Mouse (Mus musculus): ENCODE measurements at regions not wholly inside any gene's neighbourhood (a gene's known extent, or its start where the extent isn't known, plus 50 kb on each side); places are given as distances from the start of the nearest gene placed in this dataset.

DNA sequence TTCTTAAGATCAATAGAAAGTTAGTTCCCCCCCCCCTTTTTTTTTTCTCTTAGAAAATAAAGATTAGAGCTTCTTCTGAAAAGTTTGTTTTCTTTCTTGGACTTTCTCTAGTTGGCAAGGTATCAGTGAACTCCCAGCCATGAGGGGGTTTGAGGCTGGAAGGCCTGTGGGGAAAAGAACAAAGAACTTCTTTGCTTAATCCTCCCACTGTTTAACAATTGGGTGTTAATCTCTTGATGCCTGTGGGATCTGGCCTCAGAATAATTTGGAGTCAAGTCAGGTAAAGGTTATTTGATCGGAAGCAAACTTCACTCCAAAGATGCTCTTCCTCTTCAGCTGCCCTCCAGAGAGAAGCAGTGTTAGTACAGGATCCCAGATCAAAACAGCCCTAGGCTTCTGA, 84.8 kb downstream of the Alg10b start:
- Histone ChIP-seq H3ac (ENCODE audit: control insufficient read depth, insufficient read length, low read depth) (no peak overlapping the region), H3K79me3 (ENCODE audit: low read depth) (no peaks in the 10 kb centered on the region), H3K36me3 (ENCODE audit: control insufficient read depth, insufficient read depth) (no peaks in the 10 kb centered on the region), H3K27me3 (ENCODE audit: control insufficient read depth, insufficient read depth, insufficient read length) (no peaks in the 10 kb centered on the region), H3K79me2 (ENCODE audit: control insufficient read depth, insufficient read depth) (no peaks in the 10 kb centered on the region), H3K4me3 (ENCODE audit: insufficient read depth, poor library complexity, severe bottlenecking) (no peak overlapping the region)
- TF ChIP-seq MYOD1 (IDR thresholded peaks at IDR 0.05; ENCODE audit: control insufficient read depth, insufficient read length, low read depth) (no peak), USF1 (IDR thresholded peaks at IDR 0.05; ENCODE audit: low read depth) (no peak), MYOG (IDR thresholded peaks at IDR 0.05; ENCODE audit: control insufficient read depth, extremely low read depth, insufficient read length) (no peak), MAX (IDR thresholded peaks at IDR 0.05) (no peak), CTCF (IDR thresholded peaks at IDR 0.05; ENCODE audit: control insufficient read depth, insufficient read depth, insufficient read length) (no peak), FOSL1 (IDR thresholded peaks at IDR 0.05; ENCODE audit: insufficient read depth, low read length, poor library complexity, severe bottlenecking) (no peak), CEBPB (IDR thresholded peaks at IDR 0.05; ENCODE audit: low read depth) (no peak)

DNA sequence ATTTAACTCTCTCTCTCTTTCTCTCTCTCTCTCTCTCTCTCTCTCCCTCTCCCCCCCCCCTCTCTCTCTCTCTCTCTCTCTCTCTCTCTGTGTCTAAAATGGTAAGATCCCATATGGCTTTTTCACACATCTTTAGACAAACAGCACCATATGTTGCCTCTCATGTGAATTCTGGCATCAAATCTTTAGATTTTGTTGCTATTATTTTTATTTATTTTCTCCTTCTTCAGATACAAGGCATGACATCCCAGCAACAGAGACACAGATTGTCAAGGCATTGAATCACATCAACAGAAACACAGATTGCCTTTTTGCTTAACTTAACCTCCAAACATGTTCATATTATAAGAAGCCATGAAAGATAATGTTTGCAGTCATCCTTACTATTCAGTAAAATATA, 85.6 kb downstream of the Alg10b start:
- Histone ChIP-seq H3K4me3 (ENCODE audit: insufficient read depth, poor library complexity, severe bottlenecking) (no peak overlapping the region), H3K27me3 (ENCODE audit: control insufficient read depth, insufficient read depth, insufficient read length) (no peaks in the 10 kb centered on the region), H3K79me2 (ENCODE audit: control insufficient read depth, insufficient read depth) (no peaks in the 10 kb centered on the region), H3ac (ENCODE audit: control insufficient read depth, insufficient read length, low read depth) (no peak overlapping the region), H3K79me3 (ENCODE audit: low read depth) (no peaks in the 10 kb centered on the region), H3K36me3 (ENCODE audit: control insufficient read depth, insufficient read depth) (no peaks in the 10 kb centered on the region)
- TF ChIP-seq FOSL1 (IDR thresholded peaks at IDR 0.05; ENCODE audit: insufficient read depth, low read length, poor library complexity, severe bottlenecking), result no peak
- TF ChIP-seq MYOG (IDR thresholded peaks at IDR 0.05; ENCODE audit: control insufficient read depth, extremely low read depth, insufficient read length), result no peak
- TF ChIP-seq MYOD1 (IDR thresholded peaks at IDR 0.05; ENCODE audit: control insufficient read depth, insufficient read length, low read depth), result no peak
- TF ChIP-seq USF1 (IDR thresholded peaks at IDR 0.05; ENCODE audit: low read depth), result no peak
- no peak for TF ChIP-seq MAX (IDR thresholded peaks at IDR 0.05)

GRCm38 (mm10) chr15:90321774-90322173, 97.7 kb downstream of the Alg10b start:
- TF ChIP-seq FOSL1 (IDR thresholded peaks at IDR 0.05; ENCODE audit: insufficient read depth, low read length, poor library complexity, severe bottlenecking) (no peak), MYOD1 (IDR thresholded peaks at IDR 0.05; ENCODE audit: control insufficient read depth, insufficient read length, low read depth) (peak; percentile 49)
- Histone ChIP-seq H3K79me3 (ENCODE audit: low read depth) (no peaks in the 10 kb centered on the region), H3K36me3 (ENCODE audit: control insufficient read depth, insufficient read depth) (no peaks in the 10 kb centered on the region), H3K27me3 (ENCODE audit: control insufficient read depth, insufficient read depth, insufficient read length) (no peaks in the 10 kb centered on the region), H3ac (ENCODE audit: control insufficient read depth, insufficient read length, low read depth) (no peak overlapping the region), H3K79me2 (ENCODE audit: control insufficient read depth, insufficient read depth) (no peaks in the 10 kb centered on the region), H3K4me3 (ENCODE audit: insufficient read depth, poor library complexity, severe bottlenecking) (no peak overlapping the region)

GRCm38 (mm10) chr15:90333275-90333674, 109.2 kb downstream of the Alg10b start:
- H3ac ChIP-seq (ENCODE audit: control insufficient read depth, insufficient read length, low read depth), result no peak overlapping the region
- no peak overlapping the region for H3K4me3 ChIP-seq (ENCODE audit: insufficient read depth, poor library complexity, severe bottlenecking)
- H3K36me3 ChIP-seq (ENCODE audit: control insufficient read depth, insufficient read depth), result no peaks in the 10 kb centered on the region
- H3K79me3 ChIP-seq (ENCODE audit: low read depth), result no peaks in the 10 kb centered on the region
- no peaks in the 10 kb centered on the region for H3K27me3 ChIP-seq (ENCODE audit: control insufficient read depth, insufficient read depth, insufficient read length)
- TF ChIP-seq MYOD1 (IDR thresholded peaks at IDR 0.05; ENCODE audit: control insufficient read depth, insufficient read length, low read depth) (peak; percentile 63), USF1 (IDR thresholded peaks at IDR 0.05; ENCODE audit: low read depth) (no peak)
- H3K79me2 ChIP-seq (ENCODE audit: control insufficient read depth, insufficient read depth), result no peaks in the 10 kb centered on the region

DNA sequence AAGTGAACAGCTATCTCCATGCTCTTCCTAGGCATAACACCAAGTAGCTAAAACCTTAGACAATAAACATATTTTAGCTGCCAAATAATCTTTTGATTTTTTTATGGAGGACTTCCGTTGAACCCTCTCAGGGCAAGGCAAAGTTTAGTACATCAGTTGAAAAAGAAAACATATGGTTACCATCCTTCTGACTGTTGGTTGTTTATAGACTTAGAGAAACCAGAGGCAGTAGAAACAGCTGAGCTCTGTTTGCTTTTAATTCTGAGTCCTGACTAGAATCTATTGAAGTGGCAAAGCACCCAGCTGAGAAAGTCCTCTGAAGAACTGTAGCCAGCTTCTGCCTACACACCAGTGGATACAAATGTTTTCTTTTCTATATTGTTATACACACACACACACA, 109.7 kb downstream of the Alg10b start:
- Histone ChIP-seq H3K27me3 (ENCODE audit: control insufficient read depth, insufficient read depth, insufficient read length) (no peaks in the 10 kb centered on the region), H3K36me3 (ENCODE audit: control insufficient read depth, insufficient read depth) (no peaks in the 10 kb centered on the region), H3ac (ENCODE audit: control insufficient read depth, insufficient read length, low read depth) (no peak overlapping the region), H3K79me3 (ENCODE audit: low read depth) (no peaks in the 10 kb centered on the region), H3K79me2 (ENCODE audit: control insufficient read depth, insufficient read depth) (no peaks in the 10 kb centered on the region), H3K4me3 (ENCODE audit: insufficient read depth, poor library complexity, severe bottlenecking) (no peak overlapping the region)
- TF ChIP-seq MAX (IDR thresholded peaks at IDR 0.05) (no peak), CEBPB (IDR thresholded peaks at IDR 0.05; ENCODE audit: low read depth) (no peak)

GRCm38 (mm10) chr15:90334406-90334805, 110.3 kb downstream of the Alg10b start:
- Histone ChIP-seq H3ac (ENCODE audit: control insufficient read depth, insufficient read length, low read depth) (no peak overlapping the region), H3K36me3 (ENCODE audit: control insufficient read depth, insufficient read depth) (no peaks in the 10 kb centered on the region), H3K27me3 (ENCODE audit: control insufficient read depth, insufficient read depth, insufficient read length) (no peaks in the 10 kb centered on the region), H3K4me3 (ENCODE audit: insufficient read depth, poor library complexity, severe bottlenecking) (no peak overlapping the region), H3K79me3 (ENCODE audit: low read depth) (no peaks in the 10 kb centered on the region), H3K79me2 (ENCODE audit: control insufficient read depth, insufficient read depth) (no peaks in the 10 kb centered on the region)
- no peak for TF ChIP-seq MAX (IDR thresholded peaks at IDR 0.05)
- TF ChIP-seq USF1 (IDR thresholded peaks at IDR 0.05; ENCODE audit: low read depth), result no peak
- TF ChIP-seq FOSL1 (IDR thresholded peaks at IDR 0.05; ENCODE audit: insufficient read depth, low read length, poor library complexity, severe bottlenecking), result no peak
- TF ChIP-seq MYOD1 (IDR thresholded peaks at IDR 0.05; ENCODE audit: control insufficient read depth, insufficient read length, low read depth), result no peak
- no peak for TF ChIP-seq CTCF (IDR thresholded peaks at IDR 0.05; ENCODE audit: control insufficient read depth, insufficient read depth, insufficient read length)
- no peak for TF ChIP-seq MYOG (IDR thresholded peaks at IDR 0.05; ENCODE audit: control insufficient read depth, extremely low read depth, insufficient read length)
